Mouse (Mus musculus) small intestine, adult 2 months (tissue): ENCODE results near the gene Thrb.

Source experiments
- CTCF ChIP-seq: fragments of 200-500 bp; IDR thresholded peaks from 2 replicates; pipeline ENCODE4 v1.5.1; 2012; ENCODE audit warnings: low read depth, mild to moderate bottlenecking, control low read depth, inconsistent platforms, low read length, moderate library complexity, mixed read lengths; ENCODE audit not compliant: insufficient replicate concordance, insufficient read length; ENCODE audit errors: extremely low read depth
- POLR2A ChIP-seq: fragments of 200-500 bp; IDR thresholded peaks from 2 replicates; pipeline ENCODE4 v1.6.1; 2012; ENCODE audit warnings: low read depth, mild to moderate bottlenecking, control low read depth, inconsistent platforms, low read length, moderate library complexity

DNA sequence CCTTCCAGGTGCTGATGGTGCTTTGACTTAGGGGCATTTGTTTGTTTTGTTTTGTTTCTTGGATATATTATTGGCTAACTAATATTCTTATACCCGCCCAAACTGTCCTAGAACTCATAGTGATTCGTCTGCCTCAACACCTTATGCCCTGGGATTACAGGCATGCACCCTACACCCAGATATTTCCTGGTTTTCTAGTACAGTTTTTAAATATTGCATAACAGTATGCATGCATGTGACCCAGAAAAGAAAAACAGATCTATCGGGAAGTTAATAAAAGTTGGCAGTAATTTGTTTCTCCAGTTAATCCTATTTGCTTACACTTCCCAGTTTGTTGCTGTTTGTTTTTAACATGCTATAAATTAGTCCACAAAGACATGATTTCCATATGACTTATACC, 225.3 kb downstream of the Thrb start:
- no peak for TF ChIP-seq CTCF
- TF ChIP-seq POLR2A = no peak
